Mouse (Mus musculus): ENCODE measurements around the gene Prss41. TPM values are rescaled to one million over a fixed set of nuclear protein-coding genes. Genes with fewer than 3 reads are reported as not detected.

Gene Prss41
- polyA plus RNA-seq, 1 experiment from 2014 or later = 2.1 TPM

- no peaks in the 10 kb centered on the region for H3K36me3 ChIP-seq (replicated peaks; ENCODE audit: control insufficient read depth, insufficient read depth, low read depth, low read length)
- H3K4me3 ChIP-seq (ENCODE audit: low read depth, low read length) = no peak overlapping the region
- no peaks in the 10 kb centered on the region for H3K9me3 ChIP-seq (replicated peaks; ENCODE audit: control insufficient read depth, low read length)
- DNase-seq (ENCODE audit: low spot score) (peak; percentile 88), ATAC-seq (replicated peaks; ENCODE audit: insufficient number of reproducible peaks, low FRiP score, low TSS enrichment, low read depth) (no peak)
- H3K27me3 ChIP-seq (ENCODE audit: control insufficient read depth, insufficient read depth, low read length) = peaks cover 2% of the 10 kb centered on the region; the same call in 1 of the 2 replicates
- WGBS = 29% methylated on average over 4 of the region's 4 CpGs
- no peak overlapping the region for H3K9ac ChIP-seq (replicated peaks; ENCODE audit: low read length)
- no peak overlapping the region for H3K4me2 ChIP-seq (ENCODE audit: low read depth, low read length)
- H3K27ac ChIP-seq (replicated peaks; ENCODE audit: low read depth, low read length) = no peak overlapping the region
- no peaks in the 10 kb centered on the region for H3K4me1 ChIP-seq (ENCODE audit: control insufficient read depth, insufficient read depth, low read length)
These were observed 2.8 kb downstream of the Prss41 start for GRCm38 (mm10) chr17:23841145-23841544.

GRCm38 (mm10) chr17:23836006-23836575 is 7.9 kb downstream of the Prss41 start, which contains the start of gene Prss33:
Gene Prss33 (minus strand): TSS chr17:23836056.
- H3K4me3 ChIP-seq (ENCODE audit: low read depth, low read length) = no peak within 1 kb of the TSS
- H3K9me3 ChIP-seq (replicated peaks; ENCODE audit: control insufficient read depth, low read length) = no peaks in the 10 kb centered on the region
- no peak for DNase-seq (ENCODE audit: low spot score)
- H3K9ac ChIP-seq (replicated peaks; ENCODE audit: low read length) = peak within 1 kb of the TSS; percentile 15; the same call in 1 of the 2 replicates
- H3K4me2 ChIP-seq (ENCODE audit: low read depth, low read length) = no peak within 1 kb of the TSS
- no peaks in the 10 kb centered on the region for H3K27me3 ChIP-seq (ENCODE audit: control insufficient read depth, insufficient read depth, low read length)
- WGBS = 65% methylated on average over 8 of the region's 8 CpGs
- no peak for ATAC-seq (replicated peaks; ENCODE audit: insufficient number of reproducible peaks, low FRiP score, low TSS enrichment, low read depth)
- H3K4me1 ChIP-seq (ENCODE audit: control insufficient read depth, insufficient read depth, low read length) = no peaks in the 10 kb centered on the region
- H3K36me3 ChIP-seq (replicated peaks; ENCODE audit: control insufficient read depth, insufficient read depth, low read depth, low read length) = no peaks in the 10 kb centered on the region
- H3K27ac ChIP-seq (replicated peaks; ENCODE audit: low read depth, low read length) = no peak within 1 kb of the TSS

GRCm38 (mm10) chr17:23831201-23831600 is 12.8 kb downstream of the Prss41 start:
- Histone ChIP-seq H3K27ac (replicated peaks; ENCODE audit: low read depth, low read length) (no peak overlapping the region), H3K9me3 (replicated peaks; ENCODE audit: control insufficient read depth, low read length) (no peaks in the 10 kb centered on the region), H3K27me3 (ENCODE audit: control insufficient read depth, insufficient read depth, low read length) (no peaks in the 10 kb centered on the region), H3K4me3 (ENCODE audit: low read depth, low read length) (no peak overlapping the region), H3K9ac (replicated peaks; ENCODE audit: low read length) (no peak overlapping the region), H3K4me1 (ENCODE audit: control insufficient read depth, insufficient read depth, low read length) (peaks cover 2% of the 10 kb centered on the region; the same call in 1 of the 2 replicates), H3K4me2 (ENCODE audit: low read depth, low read length) (no peak overlapping the region), H3K36me3 (replicated peaks; ENCODE audit: control insufficient read depth, insufficient read depth, low read depth, low read length) (no peaks in the 10 kb centered on the region)
- no peak for DNase-seq (ENCODE audit: low spot score)
- ATAC-seq (replicated peaks; ENCODE audit: insufficient number of reproducible peaks, low FRiP score, low TSS enrichment, low read depth) = no peak
- WGBS = 86% methylated on average over 1 of the region's 1 CpGs

GRCm38 (mm10) chr17:23829064-23829619 is 14.8 kb downstream of the Prss41 start, which contains the start of gene Elob:
Gene Elob (minus strand): TSS chr17:23829136.
- peak within 1 kb of the TSS; percentile 88 for H3K9ac ChIP-seq (replicated peaks; ENCODE audit: low read length)
- peak; percentile 94 for DNase-seq (ENCODE audit: low spot score)
- H3K4me2 ChIP-seq (ENCODE audit: low read depth, low read length) = peak within 1 kb of the TSS; percentile 78
- peaks cover 2% of the 10 kb centered on the region; the same call in 1 of the 2 replicates for H3K4me1 ChIP-seq (ENCODE audit: control insufficient read depth, insufficient read depth, low read length)
- peak within 1 kb of the TSS; percentile 68 for H3K4me3 ChIP-seq (ENCODE audit: low read depth, low read length)
- peak; percentile 90 for ATAC-seq (replicated peaks; ENCODE audit: insufficient number of reproducible peaks, low FRiP score, low TSS enrichment, low read depth)
- H3K9me3 ChIP-seq (replicated peaks; ENCODE audit: control insufficient read depth, low read length) = no peaks in the 10 kb centered on the region
- peak within 1 kb of the TSS; percentile 79 for H3K27ac ChIP-seq (replicated peaks; ENCODE audit: low read depth, low read length)
- 1% methylated on average over 28 of the region's 42 CpGs for WGBS
- H3K27me3 ChIP-seq (ENCODE audit: control insufficient read depth, insufficient read depth, low read length) = no peaks in the 10 kb centered on the region
- peaks cover 3% of the 10 kb centered on the region; the same call in 1 of the 2 replicates for H3K36me3 ChIP-seq (replicated peaks; ENCODE audit: control insufficient read depth, insufficient read depth, low read depth, low read length)

- H3K4me2 ChIP-seq (ENCODE audit: low read depth, low read length) = peak overlapping the region; percentile 78
- H3K4me3 ChIP-seq (ENCODE audit: low read depth, low read length) = peak overlapping the region; percentile 68
- WGBS = under 1% methylated on average over 47 of the region's 47 CpGs
- peak; percentile 65 for DNase-seq (ENCODE audit: low spot score)
- peak; percentile 69 for ATAC-seq (replicated peaks; ENCODE audit: insufficient number of reproducible peaks, low FRiP score, low TSS enrichment, low read depth)
- H3K36me3 ChIP-seq (replicated peaks; ENCODE audit: control insufficient read depth, insufficient read depth, low read depth, low read length) = peaks cover 9% of the 10 kb centered on the region
- no peaks in the 10 kb centered on the region for H3K9me3 ChIP-seq (replicated peaks; ENCODE audit: control insufficient read depth, low read length)
- peak overlapping the region; percentile 75 for H3K27ac ChIP-seq (replicated peaks; ENCODE audit: low read depth, low read length)
- no peaks in the 10 kb centered on the region for H3K27me3 ChIP-seq (ENCODE audit: control insufficient read depth, insufficient read depth, low read length)
- peaks cover 2% of the 10 kb centered on the region; the same call in 1 of the 2 replicates for H3K4me1 ChIP-seq (ENCODE audit: control insufficient read depth, insufficient read depth, low read length)
- H3K9ac ChIP-seq (replicated peaks; ENCODE audit: low read length) = peak overlapping the region; percentile 88
These were observed 15.5 kb downstream of the Prss41 start for GRCm38 (mm10) chr17:23828271-23829001.

GRCm38 (mm10) chr17:23825591-23825990 is 18.4 kb downstream of the Prss41 start:
- DNase-seq (ENCODE audit: low spot score) (no peak), ATAC-seq (replicated peaks; ENCODE audit: insufficient number of reproducible peaks, low FRiP score, low TSS enrichment, low read depth) (no peak)
- no peak overlapping the region for H3K4me2 ChIP-seq (ENCODE audit: low read depth, low read length)
- no peak overlapping the region for H3K4me3 ChIP-seq (ENCODE audit: low read depth, low read length)
- peaks cover 2% of the 10 kb centered on the region; the same call in 1 of the 2 replicates for H3K4me1 ChIP-seq (ENCODE audit: control insufficient read depth, insufficient read depth, low read length)
- H3K36me3 ChIP-seq (replicated peaks; ENCODE audit: control insufficient read depth, insufficient read depth, low read depth, low read length) = peaks cover 25% of the 10 kb centered on the region
- H3K27ac ChIP-seq (replicated peaks; ENCODE audit: low read depth, low read length) = no peak overlapping the region
- WGBS = 80% methylated on average over 4 of the region's 4 CpGs
- no peaks in the 10 kb centered on the region for H3K9me3 ChIP-seq (replicated peaks; ENCODE audit: control insufficient read depth, low read length)
- no peaks in the 10 kb centered on the region for H3K27me3 ChIP-seq (ENCODE audit: control insufficient read depth, insufficient read depth, low read length)
- no peak overlapping the region for H3K9ac ChIP-seq (replicated peaks; ENCODE audit: low read length)

- WGBS = 90% methylated on average over 12 of the region's 12 CpGs
- no peak overlapping the region for H3K4me2 ChIP-seq (ENCODE audit: low read depth, low read length)
These were observed 20.4 kb downstream of the Prss41 start for GRCm38 (mm10) chr17:23823614-23824013.

More at GRCm38 (mm10) chr17:23823614-23824013, 20.4 kb downstream of the Prss41 start:
- Histone ChIP-seq H3K4me3 (ENCODE audit: low read depth, low read length) (no peak overlapping the region), H3K9me3 (replicated peaks; ENCODE audit: control insufficient read depth, low read length) (no peaks in the 10 kb centered on the region; the same call in 1 of the 2 replicates), H3K27ac (replicated peaks; ENCODE audit: low read depth, low read length) (no peak overlapping the region), H3K9ac (replicated peaks; ENCODE audit: low read length) (no peak overlapping the region), H3K36me3 (replicated peaks; ENCODE audit: control insufficient read depth, insufficient read depth, low read depth, low read length) (peaks cover 45% of the 10 kb centered on the region), H3K27me3 (ENCODE audit: control insufficient read depth, insufficient read depth, low read length) (no peaks in the 10 kb centered on the region), H3K4me1 (ENCODE audit: control insufficient read depth, insufficient read depth, low read length) (peaks cover 2% of the 10 kb centered on the region; the same call in 1 of the 2 replicates)
- no peak for ATAC-seq (replicated peaks; ENCODE audit: insufficient number of reproducible peaks, low FRiP score, low TSS enrichment, low read depth)
- no peak for DNase-seq (ENCODE audit: low spot score)

Data from embryonic facial prominence, embryonic 11.5 days (tissue).